Mouse (Mus musculus): ENCODE data around the gene Fmo1.

GRCm38 (mm10) chr1:162864279-162864678 lies 2.1 kb downstream of the Fmo1 start:
- TF ChIP-seq POLR2A (IDR thresholded peaks at IDR 0.05; ENCODE audit: extremely low read depth, insufficient read depth, low read length) (no peak), CTCF (IDR thresholded peaks at IDR 0.05; ENCODE audit: extremely low read depth, insufficient read depth, low read length) (no peak)
